Mouse (Mus musculus): ENCODE results near the gene Gm8108. TPM values are rescaled to one million over a fixed set of nuclear protein-coding genes. Genes with fewer than 3 reads are reported as not detected.
A peak's percentile ranks its signal among the peaks of the same experiment; 100 is the strongest.
"Not testable (repeated sequence)": the region's sequence is repeated elsewhere in the genome, so short reads cannot be mapped to it uniquely, and the experiment has no call there.

Gm8108 gene
- 0.20 and 0.57 TPM in 2 replicates for polyA plus RNA-seq (2016; fragmentation: Nextera tagmentation; extraction: Ambion mirVana)

- H3K4me1 ChIP-seq; H3K27ac ChIP-seq (replicated peaks); H3K27me3 ChIP-seq (replicated peaks; ENCODE audit: low read depth, poor library complexity, severe bottlenecking); H3K9me3 ChIP-seq; H3K36me3 ChIP-seq (replicated peaks): not testable (repeated sequence)
- WGBS: 2% methylated on average over 35 of the region's 37 CpGs
- H3K4me3 ChIP-seq: peak within 1 kb of the TSS; percentile 55
- peak; percentile 36 for DNase-seq (ENCODE audit: low spot score)
Observed at GRCm38 (mm10) chr14:4110426-4110825, at the start of gene Gm8108. TSS of gene Gm8108 (plus strand) at chr14:4110526.

GRCm38 (mm10) chr14:4083820-4084219 is 26.5 kb upstream of the Gm8108 start, which contains the start of gene Gm3115:
TSS of gene Gm3115 (plus strand) at chr14:4084120.
- WGBS: 70% methylated on average over 3 of the region's 3 CpGs
- H3K36me3 ChIP-seq (replicated peaks); H3K4me3 ChIP-seq; H3K9me3 ChIP-seq; H3K27me3 ChIP-seq (replicated peaks; ENCODE audit: low read depth, poor library complexity, severe bottlenecking); DNase-seq (ENCODE audit: low spot score); H3K27ac ChIP-seq (replicated peaks); H3K4me1 ChIP-seq: not testable (repeated sequence)

- H3K27ac ChIP-seq (replicated peaks); DNase-seq (ENCODE audit: low spot score); H3K4me3 ChIP-seq; H3K9me3 ChIP-seq; H3K36me3 ChIP-seq (replicated peaks); H3K27me3 ChIP-seq (replicated peaks; ENCODE audit: low read depth, poor library complexity, severe bottlenecking); H3K4me1 ChIP-seq: not testable (repeated sequence)
- 91% methylated on average over 4 of the region's 4 CpGs for WGBS
Observed at GRCm38 (mm10) chr14:4141646-4142045, 31.3 kb downstream of the Gm8108 start.

GRCm38 (mm10) chr14:4164730-4165129 is 54.4 kb downstream of the Gm8108 start, which contains the start of gene Gm3127:
TSS of gene Gm3127 (plus strand) at chr14:4165030.
- WGBS: 71% methylated on average over 1 of the region's 2 CpGs
- not testable (repeated sequence) for H3K9me3 ChIP-seq; DNase-seq (ENCODE audit: low spot score); H3K36me3 ChIP-seq (replicated peaks); H3K4me1 ChIP-seq; H3K27me3 ChIP-seq (replicated peaks; ENCODE audit: low read depth, poor library complexity, severe bottlenecking); H3K27ac ChIP-seq (replicated peaks); H3K4me3 ChIP-seq

- peak; percentile 20 for DNase-seq (ENCODE audit: low spot score)
- not testable (repeated sequence) for H3K4me1 ChIP-seq; H3K27me3 ChIP-seq (replicated peaks; ENCODE audit: low read depth, poor library complexity, severe bottlenecking); H3K9me3 ChIP-seq; H3K36me3 ChIP-seq (replicated peaks)
- H3K27ac ChIP-seq (replicated peaks): peak overlapping the region; percentile 72
- 16% methylated on average over 14 of the region's 14 CpGs for WGBS
- H3K4me3 ChIP-seq: peak overlapping the region; percentile 54
Observed at GRCm38 (mm10) chr14:4182030-4182429, 71.7 kb downstream of the Gm8108 start.

Other genes starting within 250 kb of the Gm8108 start
- 0.09 TPM in 1 of 2 replicates, not detected in the other for gene Gm2916, start 226.4 kb upstream of the Gm8108 start, polyA plus RNA-seq (2016; fragmentation: Nextera tagmentation; extraction: Ambion mirVana)
- not detected in 2 replicates for gene Gm3029, start 178.8 kb upstream of the Gm8108 start, polyA plus RNA-seq (2016; fragmentation: Nextera tagmentation; extraction: Ambion mirVana)
- gene Gm3095, start 147.0 kb upstream of the Gm8108 start, polyA plus RNA-seq (2016; fragmentation: Nextera tagmentation; extraction: Ambion mirVana): 0.21 and 0.24 TPM in 2 replicates
- gene Gm3099, start 112.1 kb upstream of the Gm8108 start, polyA plus RNA-seq (2016; fragmentation: Nextera tagmentation; extraction: Ambion mirVana): not detected in 2 replicates
- 0.61 and 1.1 TPM in 2 replicates for gene Gm5796, start 86.6 kb upstream of the Gm8108 start, polyA plus RNA-seq (2016; fragmentation: Nextera tagmentation; extraction: Ambion mirVana)
- not detected in 2 replicates for gene Gm3115, start 26.4 kb upstream of the Gm8108 start, polyA plus RNA-seq (2016; fragmentation: Nextera tagmentation; extraction: Ambion mirVana)
- not detected in 2 replicates for gene Gm3127, start 54.5 kb downstream of the Gm8108 start, polyA plus RNA-seq (2016; fragmentation: Nextera tagmentation; extraction: Ambion mirVana)
- 1.1 and 1.5 TPM in 2 replicates for gene Gm2974, start 72.0 kb downstream of the Gm8108 start, polyA plus RNA-seq (2016; fragmentation: Nextera tagmentation; extraction: Ambion mirVana)
- gene Gm3138, start 139.1 kb downstream of the Gm8108 start, polyA plus RNA-seq (2016; fragmentation: Nextera tagmentation; extraction: Ambion mirVana): not detected in 2 replicates
- gene Gm3149, start 206.8 kb downstream of the Gm8108 start, polyA plus RNA-seq (2016; fragmentation: Nextera tagmentation; extraction: Ambion mirVana): not detected in 2 replicates
- gene 2610042L04Rik, start 224.2 kb downstream of the Gm8108 start, polyA plus RNA-seq (2016; fragmentation: Nextera tagmentation; extraction: Ambion mirVana): 0.40 and 0.77 TPM in 2 replicates